Mouse (Mus musculus): ENCODE measurements around the gene Fbxo9. TPM values are rescaled to one million over a fixed set of nuclear protein-coding genes. Genes with fewer than 3 reads are reported as not detected.
A peak's percentile ranks its signal among the peaks of the same experiment; 100 is the strongest.

The Fbxo9 gene
- polyA plus RNA-seq, 1 experiment: 48.8 TPM

- no peak overlapping the region for H3K4me3 ChIP-seq (ENCODE audit: control insufficient read depth, low read depth, low read length)
- H3K27me3 ChIP-seq (ENCODE audit: control insufficient read depth, insufficient read depth, low read length): no peaks in the 10 kb centered on the region
- no peak for TF ChIP-seq CTCF (IDR thresholded peaks at IDR 0.05; ENCODE audit: control insufficient read depth, insufficient read depth, insufficient replicate concordance, low read depth, low read length)
- TF ChIP-seq POLR2A (IDR thresholded peaks at IDR 0.05; ENCODE audit: control insufficient read depth, low read depth, low read length): no peak
- no peaks in the 10 kb centered on the region for H3K4me1 ChIP-seq (ENCODE audit: control insufficient read depth, insufficient read depth, low read length)
- H3K36me3 ChIP-seq (ENCODE audit: control insufficient read depth, insufficient read depth, low read length): no peaks in the 10 kb centered on the region
- no peak overlapping the region; the same call in 1 of the 2 replicates for H3K27ac ChIP-seq (ENCODE audit: control insufficient read depth, insufficient read depth, low read depth, low read length)
Measured at GRCm38 (mm10) chr9:78121985-78122384, 13.1 kb upstream of the Fbxo9 start.

- Histone ChIP-seq H3K36me3 (ENCODE audit: control insufficient read depth, insufficient read depth, low read length) (no peaks in the 10 kb centered on the region), H3K4me1 (ENCODE audit: control insufficient read depth, insufficient read depth, low read length) (no peaks in the 10 kb centered on the region), H3K4me3 (ENCODE audit: control insufficient read depth, low read depth, low read length) (no peak overlapping the region), H3K27me3 (ENCODE audit: control insufficient read depth, insufficient read depth, low read length) (no peaks in the 10 kb centered on the region), H3K27ac (ENCODE audit: control insufficient read depth, insufficient read depth, low read depth, low read length) (0 out of 2 replicates have a peak overlapping the region, but pooled peaks have one; percentile 29)
- TF ChIP-seq CTCF (IDR thresholded peaks at IDR 0.05; ENCODE audit: control insufficient read depth, insufficient read depth, insufficient replicate concordance, low read depth, low read length) (no peak), POLR2A (IDR thresholded peaks at IDR 0.05; ENCODE audit: control insufficient read depth, low read depth, low read length) (no peak)
Measured at GRCm38 (mm10) chr9:78121358-78121757, 12.5 kb upstream of the Fbxo9 start.

- Histone ChIP-seq H3K27ac (ENCODE audit: control insufficient read depth, insufficient read depth, low read depth, low read length) (no peak overlapping the region), H3K4me3 (ENCODE audit: control insufficient read depth, low read depth, low read length) (no peak overlapping the region), H3K27me3 (ENCODE audit: control insufficient read depth, insufficient read depth, low read length) (no peaks in the 10 kb centered on the region), H3K36me3 (ENCODE audit: control insufficient read depth, insufficient read depth, low read length) (no peaks in the 10 kb centered on the region), H3K4me1 (ENCODE audit: control insufficient read depth, insufficient read depth, low read length) (peaks cover 2% of the 10 kb centered on the region)
- TF ChIP-seq POLR2A (IDR thresholded peaks at IDR 0.05; ENCODE audit: control insufficient read depth, low read depth, low read length) (no peak), CTCF (IDR thresholded peaks at IDR 0.05; ENCODE audit: control insufficient read depth, insufficient read depth, insufficient replicate concordance, low read depth, low read length) (no peak)
Measured at GRCm38 (mm10) chr9:78117690-78118089, 8.8 kb upstream of the Fbxo9 start.

GRCm38 (mm10) chr9:78115746-78116145 is 6.9 kb upstream of the Fbxo9 start:
- H3K27ac ChIP-seq (ENCODE audit: control insufficient read depth, insufficient read depth, low read depth, low read length): no peak overlapping the region; the same call in none of the 2 replicates
- H3K27me3 ChIP-seq (ENCODE audit: control insufficient read depth, insufficient read depth, low read length): no peaks in the 10 kb centered on the region
- H3K36me3 ChIP-seq (ENCODE audit: control insufficient read depth, insufficient read depth, low read length): no peaks in the 10 kb centered on the region
- TF ChIP-seq POLR2A (IDR thresholded peaks at IDR 0.05; ENCODE audit: control insufficient read depth, low read depth, low read length) (no peak), CTCF (IDR thresholded peaks at IDR 0.05; ENCODE audit: control insufficient read depth, insufficient read depth, insufficient replicate concordance, low read depth, low read length) (no peak)
- H3K4me3 ChIP-seq (ENCODE audit: control insufficient read depth, low read depth, low read length): no peak overlapping the region
- peaks cover 2% of the 10 kb centered on the region for H3K4me1 ChIP-seq (ENCODE audit: control insufficient read depth, insufficient read depth, low read length)

GRCm38 (mm10) chr9:78113538-78113885 is 4.6 kb upstream of the Fbxo9 start:
- TF ChIP-seq CTCF (IDR thresholded peaks at IDR 0.05; ENCODE audit: control insufficient read depth, insufficient read depth, insufficient replicate concordance, low read depth, low read length): no peak
- no peak for TF ChIP-seq POLR2A (IDR thresholded peaks at IDR 0.05; ENCODE audit: control insufficient read depth, low read depth, low read length)
- Histone ChIP-seq H3K36me3 (ENCODE audit: control insufficient read depth, insufficient read depth, low read length) (no peaks in the 10 kb centered on the region), H3K4me1 (ENCODE audit: control insufficient read depth, insufficient read depth, low read length) (peaks cover 2% of the 10 kb centered on the region), H3K4me3 (ENCODE audit: control insufficient read depth, low read depth, low read length) (peak overlapping the region; percentile 93), H3K27me3 (ENCODE audit: control insufficient read depth, insufficient read depth, low read length) (no peaks in the 10 kb centered on the region), H3K27ac (ENCODE audit: control insufficient read depth, insufficient read depth, low read depth, low read length) (peak overlapping the region; percentile 64)

- TF ChIP-seq POLR2A (IDR thresholded peaks at IDR 0.05; ENCODE audit: control insufficient read depth, low read depth, low read length) (no peak), CTCF (IDR thresholded peaks at IDR 0.05; ENCODE audit: control insufficient read depth, insufficient read depth, insufficient replicate concordance, low read depth, low read length) (peak; percentile 76)
- Histone ChIP-seq H3K4me1 (ENCODE audit: control insufficient read depth, insufficient read depth, low read length) (peaks cover 2% of the 10 kb centered on the region), H3K4me3 (ENCODE audit: control insufficient read depth, low read depth, low read length) (peak overlapping the region; percentile 93), H3K27ac (ENCODE audit: control insufficient read depth, insufficient read depth, low read depth, low read length) (peak overlapping the region; percentile 64), H3K27me3 (ENCODE audit: control insufficient read depth, insufficient read depth, low read length) (no peaks in the 10 kb centered on the region), H3K36me3 (ENCODE audit: control insufficient read depth, insufficient read depth, low read length) (no peaks in the 10 kb centered on the region)
Measured at GRCm38 (mm10) chr9:78112770-78113537, 4.1 kb upstream of the Fbxo9 start.

- Histone ChIP-seq H3K4me3 (ENCODE audit: control insufficient read depth, low read depth, low read length) (no peak overlapping the region), H3K27ac (ENCODE audit: control insufficient read depth, insufficient read depth, low read depth, low read length) (no peak overlapping the region), H3K27me3 (ENCODE audit: control insufficient read depth, insufficient read depth, low read length) (no peaks in the 10 kb centered on the region), H3K36me3 (ENCODE audit: control insufficient read depth, insufficient read depth, low read length) (no peaks in the 10 kb centered on the region), H3K4me1 (ENCODE audit: control insufficient read depth, insufficient read depth, low read length) (peaks cover 8% of the 10 kb centered on the region)
- TF ChIP-seq POLR2A (IDR thresholded peaks at IDR 0.05; ENCODE audit: control insufficient read depth, low read depth, low read length) (no peak), CTCF (IDR thresholded peaks at IDR 0.05; ENCODE audit: control insufficient read depth, insufficient read depth, insufficient replicate concordance, low read depth, low read length) (no peak)
Measured at GRCm38 (mm10) chr9:78111456-78111855, 2.6 kb upstream of the Fbxo9 start.

Data from testis, adult 2 months (tissue).